Mouse (Mus musculus) 3T3-L1 (cell line): ENCODE data around the gene Herc3.
A peak's percentile ranks its signal among the peaks of the same experiment; 100 is the strongest.

Source experiments
- DNase-seq: peaks from one replicate; pipeline ENCODE4 v3.0.0-alpha.2; 2015; ENCODE audit warnings: low read depth, low spot score

Gene Herc3

GRCm38 (mm10) chr6:58965071-58965831 lies 134.0 kb downstream of the Herc3 start:
- DNase-seq = no peak

- peak; percentile 29 for DNase-seq
These were observed 137.0 kb downstream of the Herc3 start for GRCm38 (mm10) chr6:58968272-58968671.
